Mouse (Mus musculus): ENCODE measurements at regions not wholly inside any gene's neighbourhood (a gene's known extent, or its start where the extent isn't known, plus 50 kb on each side); places are given as distances from the start of the nearest gene placed in this dataset.

DNA sequence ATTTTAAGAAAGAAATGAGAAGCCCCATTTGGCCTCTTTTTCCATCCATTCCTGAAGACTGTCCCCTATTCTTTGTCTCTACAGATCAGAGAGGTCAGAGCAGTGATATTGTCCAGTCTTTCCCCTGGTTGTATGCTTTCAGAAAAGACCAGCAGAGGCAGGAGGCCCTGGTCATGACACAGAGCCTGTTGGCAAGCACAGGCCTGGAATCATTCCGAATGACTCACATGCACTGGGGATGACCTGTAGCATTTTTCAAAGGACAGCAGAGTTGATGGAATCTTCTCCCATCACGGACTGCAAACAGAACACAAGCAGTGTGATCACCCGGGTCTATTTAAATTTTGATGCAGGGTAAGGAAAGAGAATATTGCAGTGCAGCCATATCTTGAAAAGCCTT is 50.2 kb upstream of the Nxt1 start:
- peak; percentile 57 for DNase-seq (ENCODE audit: low read depth)

DNA sequence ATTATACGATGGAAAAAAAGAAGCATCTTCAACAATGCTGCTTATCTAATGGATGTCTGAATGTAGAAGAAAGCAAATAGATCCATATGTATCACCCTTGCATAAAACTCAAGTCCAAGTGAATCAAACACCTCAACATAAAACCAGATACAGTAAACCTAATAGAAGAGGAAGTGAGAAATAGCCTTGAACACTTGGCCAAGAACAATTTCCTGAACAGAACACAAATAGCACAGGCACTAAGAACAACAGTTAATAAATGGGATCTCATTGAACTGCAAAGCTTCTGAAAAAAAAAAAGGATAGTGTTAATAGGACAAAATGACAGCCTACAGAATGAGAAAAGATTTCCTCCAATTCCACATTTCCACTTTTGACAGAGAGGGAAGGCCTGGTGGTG is 60.5 kb upstream of the Nxt1 start:
- no peak for DNase-seq (ENCODE audit: low read depth)

DNA sequence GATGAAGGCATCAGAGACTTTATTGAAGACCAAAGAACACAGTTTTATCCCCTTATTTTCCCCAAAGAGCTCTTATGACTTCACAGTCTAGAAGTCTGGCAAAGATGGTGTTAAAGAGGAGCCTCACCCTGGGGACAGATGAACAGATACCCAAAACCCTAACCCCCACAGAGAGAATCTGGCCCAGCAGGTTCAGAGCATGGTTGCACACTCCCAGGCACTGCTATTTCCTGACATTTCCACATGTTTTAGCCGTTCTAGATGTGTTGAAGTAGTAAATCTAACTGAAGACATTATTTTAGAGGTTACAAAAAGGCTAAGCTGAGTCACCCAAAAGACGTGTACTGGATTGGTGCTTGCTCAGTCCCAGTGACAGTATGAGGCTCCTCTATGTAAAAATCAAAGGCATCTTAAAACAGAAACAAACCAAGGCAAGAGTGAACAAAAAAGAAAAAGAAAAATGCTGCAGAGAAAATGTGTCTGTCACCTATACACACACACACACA is 66.9 kb upstream of the Nxt1 start:
- DNase-seq (ENCODE audit: low read depth): no peak

DNA sequence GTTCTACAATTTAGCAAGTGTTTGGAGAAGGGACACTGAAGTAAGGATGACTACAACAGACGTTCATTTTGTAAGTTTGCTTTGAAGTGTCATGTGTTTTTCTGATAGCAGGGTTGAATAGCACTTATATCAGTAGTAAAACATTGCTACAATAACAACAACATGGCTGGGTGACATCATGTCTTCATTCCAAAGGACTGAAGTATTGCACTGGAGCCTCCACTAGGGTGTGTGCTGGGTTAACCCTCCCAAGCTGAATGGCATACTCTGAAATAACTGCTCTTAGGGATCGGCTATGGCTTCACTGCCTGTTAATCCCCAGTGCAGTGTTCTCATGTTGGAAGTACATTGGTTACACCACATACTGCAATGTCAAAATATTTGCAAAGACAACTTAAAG is 68.5 kb upstream of the Nxt1 start:
- DNase-seq (ENCODE audit: low read depth): no peak

DNA sequence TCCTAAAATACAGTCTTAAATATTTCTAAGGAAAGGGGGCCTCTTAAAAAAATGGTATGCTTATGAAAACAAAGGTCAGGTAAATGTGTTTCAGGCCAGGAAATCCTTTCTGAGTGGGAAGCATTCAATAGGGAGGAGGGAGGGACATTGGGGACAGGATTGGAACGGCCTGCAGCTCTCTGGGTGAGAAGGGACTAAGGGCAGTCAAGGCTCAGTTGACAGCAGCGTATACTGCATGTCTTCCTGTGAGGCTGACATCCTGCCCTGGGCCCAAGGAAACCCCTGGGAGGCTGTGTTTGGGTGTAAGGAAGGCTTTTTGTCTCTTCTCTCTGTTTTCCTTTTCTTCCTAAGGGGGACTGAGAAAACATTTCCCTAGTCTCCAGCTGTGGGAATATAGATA is 69.1 kb upstream of the Nxt1 start:
- DNase-seq (ENCODE audit: low read depth): no peak

DNA sequence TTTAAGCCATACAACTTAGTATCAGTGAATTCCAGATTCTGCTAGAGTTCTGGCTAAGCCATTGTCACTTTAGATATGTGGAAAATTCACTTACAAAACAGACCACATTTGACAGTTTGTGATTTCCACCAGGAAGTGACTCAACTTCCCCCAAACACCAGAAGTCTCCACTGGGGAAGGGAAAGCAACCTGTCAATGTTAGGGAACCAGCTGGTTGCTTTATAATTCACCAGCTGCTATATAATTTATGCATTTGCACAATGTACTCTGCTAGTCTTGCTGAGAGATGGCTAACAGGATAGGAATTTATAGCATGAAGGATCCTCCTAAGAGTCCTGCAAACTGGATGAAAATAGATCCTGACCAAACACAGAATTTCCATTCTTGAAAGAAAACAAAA is 72.9 kb upstream of the Nxt1 start:
- DNase-seq (ENCODE audit: low read depth): no peak

DNA sequence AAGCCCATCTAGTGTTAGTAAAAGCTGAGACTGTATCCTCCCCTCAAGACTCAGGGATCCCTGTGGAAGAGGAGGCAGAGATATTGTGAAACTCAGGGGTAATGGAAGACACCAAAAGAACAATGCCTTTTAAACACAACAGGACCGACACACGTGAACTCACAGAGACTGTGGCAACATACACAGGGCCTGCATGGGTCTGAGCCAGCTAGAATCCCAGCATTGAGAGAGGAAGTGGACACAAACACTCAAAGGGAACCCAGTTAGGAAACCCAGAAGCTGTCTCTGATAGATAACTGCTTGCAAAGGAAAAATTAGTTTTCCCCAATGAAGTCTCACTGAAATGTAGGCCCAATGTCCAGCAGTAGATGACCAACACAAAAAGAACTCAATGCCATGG is 75.4 kb upstream of the Nxt1 start:
- DNase-seq (ENCODE audit: low read depth): no peak

DNA sequence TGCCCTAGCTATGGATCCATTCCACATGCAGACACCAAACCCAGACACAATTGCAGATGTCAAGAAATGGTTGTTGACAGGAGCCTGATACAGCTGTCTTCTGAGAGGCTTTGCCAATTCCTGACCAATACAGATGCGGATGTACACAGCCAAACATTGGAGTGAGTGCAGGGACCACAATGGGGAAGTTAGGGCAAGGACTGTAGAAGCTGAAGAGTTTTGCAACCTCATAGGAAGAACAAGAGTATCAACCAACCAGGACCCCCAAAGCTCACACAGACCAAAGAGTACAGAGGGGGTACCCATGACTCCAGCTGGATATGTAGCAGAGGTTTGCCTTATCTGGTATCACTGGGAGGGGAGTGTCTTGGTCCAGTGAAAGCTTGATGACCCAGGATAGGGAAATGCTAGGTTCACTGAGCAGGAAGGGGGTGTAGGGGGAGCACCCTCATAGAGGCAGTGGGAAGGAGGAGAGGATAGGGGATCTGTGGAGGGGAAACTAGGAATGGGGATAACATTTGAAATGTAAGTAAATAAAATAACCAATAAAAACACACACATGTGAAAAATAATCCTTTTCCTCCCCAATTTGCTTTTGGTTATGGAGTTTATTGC is 86.6 kb upstream of the Nxt1 start:
- DNase-seq (ENCODE audit: low read depth): no peak

DNA sequence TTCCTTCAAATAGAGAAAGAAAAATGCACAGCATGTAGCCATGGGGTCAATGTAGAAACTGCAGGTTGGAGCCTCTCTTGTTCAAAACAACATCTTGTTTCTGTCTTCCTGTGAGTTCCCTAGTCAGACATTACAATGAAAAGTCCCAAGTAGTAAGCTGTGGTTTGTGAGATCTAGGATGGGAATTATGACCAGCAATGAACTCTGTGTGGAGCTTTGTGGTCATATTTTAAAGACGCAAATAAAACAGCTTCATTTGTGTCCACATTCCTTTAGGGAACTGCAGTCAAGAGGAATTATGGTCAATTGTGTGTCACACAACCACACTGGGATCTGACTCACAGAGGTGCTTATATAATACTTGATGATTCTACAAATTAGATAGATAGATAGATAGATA is 90.2 kb upstream of the Nxt1 start:
- DNase-seq (ENCODE audit: low read depth): no peak

DNA sequence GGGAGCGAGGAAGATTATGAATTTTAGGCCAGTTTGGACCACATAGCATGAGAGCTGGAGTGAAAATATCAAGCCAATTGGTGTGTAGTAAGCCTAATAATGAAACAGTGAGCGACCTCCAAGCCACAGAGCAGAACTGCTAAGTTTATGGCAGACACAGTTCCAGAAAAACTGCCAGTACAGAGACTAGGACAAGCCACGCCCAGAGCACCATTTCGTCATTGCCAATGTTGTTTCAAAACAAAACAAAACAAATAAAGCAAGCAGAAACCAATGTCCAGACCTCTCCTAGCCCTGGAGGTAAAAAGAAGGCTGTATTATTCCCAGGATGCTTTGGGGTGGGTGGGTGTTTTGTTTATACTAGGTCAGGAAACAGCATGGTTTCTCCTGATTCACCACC is 90.7 kb upstream of the Nxt1 start:
- no peak for DNase-seq (ENCODE audit: low read depth)

DNA sequence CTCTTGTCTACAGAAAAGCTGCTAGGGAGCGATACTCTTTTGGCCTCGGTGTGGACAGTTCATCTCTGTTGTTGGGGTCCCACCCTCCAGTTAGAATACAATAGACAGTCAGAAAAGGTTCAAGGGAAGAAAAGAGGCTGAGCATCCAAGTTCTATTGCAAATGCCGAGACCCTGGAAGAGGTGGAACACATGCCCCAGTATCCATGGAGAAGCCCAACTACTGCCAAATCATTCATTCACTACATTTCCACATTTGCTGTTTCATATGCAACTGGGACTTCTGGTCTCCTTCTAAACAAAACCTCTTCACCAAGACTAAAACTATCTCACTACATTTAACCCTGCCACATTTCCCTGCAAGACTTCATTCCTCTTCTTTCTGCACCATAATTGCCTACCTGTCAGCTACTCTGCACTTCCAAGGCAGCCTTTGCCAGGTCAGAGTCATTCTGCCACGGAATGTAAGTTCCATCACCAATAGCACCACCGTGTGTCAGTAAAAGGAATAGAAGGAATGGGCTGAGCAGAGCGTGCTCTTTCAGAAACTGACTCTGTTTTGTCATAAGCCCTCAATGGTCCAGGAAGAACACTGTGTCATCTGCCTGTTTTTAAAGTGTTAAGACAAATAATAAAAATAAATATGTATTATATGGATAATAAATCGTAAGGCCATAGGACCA is 92.0 kb upstream of the Nxt1 start:
- no peak for DNase-seq (ENCODE audit: low read depth)

DNA sequence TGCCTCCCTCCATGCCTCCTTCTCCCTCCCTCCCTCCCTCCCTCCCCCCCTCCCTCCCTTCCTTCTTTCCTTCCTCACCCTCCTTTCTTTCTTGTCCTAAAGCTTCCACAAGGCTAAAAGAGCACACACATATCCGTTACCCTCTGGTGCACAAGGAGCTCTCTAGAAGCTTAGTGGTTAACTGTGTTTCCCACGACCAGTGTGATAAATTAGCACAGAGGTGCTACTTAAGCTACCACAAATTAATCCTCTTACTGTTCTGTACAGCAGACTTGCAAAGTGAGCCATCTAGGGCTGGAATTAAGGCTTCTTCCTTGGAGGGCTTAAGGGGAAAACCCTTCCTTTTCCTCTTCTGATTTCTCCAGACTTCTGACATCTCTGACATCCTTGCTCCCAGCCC is 92.8 kb upstream of the Nxt1 start:
- DNase-seq (ENCODE audit: low read depth): no peak

DNA sequence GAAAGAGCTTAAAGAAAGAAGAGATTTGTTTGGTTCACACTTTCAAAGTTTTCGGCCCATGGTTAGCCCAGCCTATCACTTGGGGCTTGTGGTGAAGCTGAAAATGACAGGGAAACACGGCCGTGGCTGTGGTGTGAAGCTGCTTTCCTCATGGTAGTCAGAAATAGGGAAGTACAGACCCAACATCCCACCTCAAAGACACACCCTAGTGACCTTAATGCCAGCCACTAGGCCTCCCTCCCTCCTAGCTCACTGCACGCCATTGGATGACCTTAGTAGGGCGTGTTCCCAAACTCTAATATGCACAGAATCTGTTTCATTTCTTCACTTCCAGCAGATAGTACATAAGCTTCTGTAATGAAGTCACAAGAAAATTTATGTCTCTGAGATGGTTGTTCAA is 93.4 kb upstream of the Nxt1 start:
- no peak for DNase-seq (ENCODE audit: low read depth)

DNA sequence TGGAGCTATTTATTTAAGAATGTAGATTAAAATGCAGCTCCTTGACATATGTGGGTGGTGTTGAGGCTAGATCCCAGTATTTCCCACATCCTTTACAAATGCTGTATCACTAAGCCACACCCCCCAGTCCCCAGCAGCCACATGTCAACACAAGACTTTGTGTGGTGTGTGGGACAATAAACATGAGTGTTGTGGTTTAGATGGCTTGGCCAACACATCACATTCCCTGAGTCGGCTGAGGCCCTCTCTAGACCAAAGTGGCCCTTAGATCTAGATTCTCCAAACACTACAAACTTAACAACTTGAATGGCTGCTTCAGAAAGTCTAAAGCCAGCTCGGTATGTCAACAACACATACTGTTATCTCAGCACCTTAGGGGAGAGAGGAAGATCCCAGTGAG is 94.2 kb upstream of the Nxt1 start:
- no peak for DNase-seq (ENCODE audit: low read depth)

DNA sequence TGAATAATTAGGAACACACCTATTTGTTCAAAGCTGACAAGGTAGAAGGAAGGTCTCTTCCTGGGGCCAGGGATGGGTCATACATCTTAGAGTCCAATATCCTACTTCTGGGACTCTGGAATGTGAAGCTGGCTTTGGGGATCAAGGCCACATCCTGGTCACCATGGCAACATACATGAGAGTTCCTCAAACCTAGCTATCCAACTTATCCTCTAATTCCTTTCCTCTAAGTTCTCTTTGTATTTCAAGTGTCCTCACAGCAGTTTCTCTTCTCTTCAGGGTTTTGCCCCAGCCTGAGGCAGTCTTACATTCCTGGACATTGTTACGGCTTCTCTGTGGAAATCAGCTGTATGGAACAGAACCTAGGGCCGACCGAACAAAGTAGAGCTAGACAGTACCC is 97.0 kb upstream of the Nxt1 start:
- no peak for DNase-seq (ENCODE audit: low read depth)

DNA sequence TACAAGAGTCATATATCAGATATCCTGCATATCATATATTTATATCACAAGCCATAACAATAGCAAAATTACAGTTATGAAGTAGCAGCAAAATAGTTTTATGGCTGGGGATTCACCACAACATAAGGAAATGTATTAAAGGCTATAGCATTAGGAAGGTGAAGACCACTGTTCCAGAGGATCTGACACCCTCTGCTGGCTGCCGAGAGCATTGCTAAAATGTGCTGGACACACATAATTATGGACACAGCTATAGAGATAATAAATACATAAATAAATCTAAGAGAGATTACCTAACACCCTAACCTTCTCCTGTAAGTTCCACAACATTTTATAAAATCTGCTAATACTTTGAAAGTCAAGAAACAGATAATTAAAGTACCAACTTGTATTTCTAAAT is 100.2 kb upstream of the Nxt1 start:
- DNase-seq (ENCODE audit: low read depth): no peak

DNA sequence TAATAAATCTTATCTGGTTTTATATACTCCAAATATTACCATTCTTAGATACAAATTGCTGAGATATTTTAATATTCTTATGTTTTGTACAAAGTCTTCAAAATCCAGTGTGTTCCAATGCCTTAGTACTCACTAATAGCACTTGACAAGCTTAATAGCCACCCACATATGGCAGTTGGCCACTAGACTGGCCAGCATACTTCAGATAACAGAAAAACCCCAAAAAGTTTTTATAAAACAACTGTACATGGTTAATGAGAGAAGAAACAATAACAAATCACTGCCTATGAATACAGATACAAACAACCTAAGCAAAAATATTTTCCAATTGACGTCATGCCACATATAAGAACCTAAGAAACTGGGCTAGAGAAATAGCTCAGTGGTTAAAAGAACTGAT is 100.8 kb upstream of the Nxt1 start:
- DNase-seq (ENCODE audit: low read depth): peak; percentile 40

DNA sequence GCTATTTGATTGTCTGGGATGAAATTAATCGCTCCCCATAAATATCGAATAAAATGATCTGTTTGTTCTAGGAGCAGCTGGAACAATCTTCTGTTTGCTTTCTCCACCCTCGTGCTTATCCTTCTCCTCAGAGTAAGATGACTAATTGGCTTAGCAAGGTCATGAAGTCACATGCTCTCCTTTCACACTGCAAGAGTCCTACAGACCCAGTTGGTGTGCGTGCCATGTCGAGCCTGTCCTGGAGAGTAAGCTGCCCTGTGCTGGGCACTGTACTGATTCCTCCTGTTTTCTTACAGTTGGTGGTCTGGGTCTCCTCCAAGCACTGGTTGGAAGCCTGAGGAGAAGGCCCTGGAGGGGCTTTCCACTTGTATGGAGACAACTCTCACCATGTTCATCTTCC is 101.4 kb upstream of the Nxt1 start:
- DNase-seq (ENCODE audit: low read depth): no peak

DNA sequence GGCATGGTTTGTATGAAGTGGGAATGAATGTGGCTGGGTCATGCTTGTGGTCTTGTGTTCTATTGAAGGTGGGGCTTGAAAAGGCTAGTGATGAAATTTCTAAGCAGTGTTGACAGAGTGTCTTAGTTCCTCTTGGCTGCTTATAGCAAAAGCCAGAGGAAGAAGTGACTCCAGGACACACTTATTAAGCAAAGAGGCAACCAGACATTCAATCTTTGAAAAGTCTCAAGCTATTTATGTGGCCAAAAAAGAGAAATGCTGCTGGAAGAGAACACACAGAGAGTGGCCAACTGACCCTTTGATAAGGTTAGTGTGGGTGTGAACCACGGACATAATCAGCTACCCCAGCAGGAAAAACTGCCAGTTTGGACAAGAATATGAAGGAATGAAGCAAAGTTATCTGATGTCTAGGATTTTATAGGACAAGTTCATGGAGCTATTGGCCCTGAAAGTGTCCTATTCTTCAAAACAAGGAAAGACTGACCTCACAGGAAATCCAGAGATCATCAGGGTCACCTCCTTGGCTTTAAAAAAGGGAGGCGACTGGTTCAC is 104.4 kb upstream of the Nxt1 start:
- DNase-seq (ENCODE audit: low read depth): peak; percentile 33

DNA sequence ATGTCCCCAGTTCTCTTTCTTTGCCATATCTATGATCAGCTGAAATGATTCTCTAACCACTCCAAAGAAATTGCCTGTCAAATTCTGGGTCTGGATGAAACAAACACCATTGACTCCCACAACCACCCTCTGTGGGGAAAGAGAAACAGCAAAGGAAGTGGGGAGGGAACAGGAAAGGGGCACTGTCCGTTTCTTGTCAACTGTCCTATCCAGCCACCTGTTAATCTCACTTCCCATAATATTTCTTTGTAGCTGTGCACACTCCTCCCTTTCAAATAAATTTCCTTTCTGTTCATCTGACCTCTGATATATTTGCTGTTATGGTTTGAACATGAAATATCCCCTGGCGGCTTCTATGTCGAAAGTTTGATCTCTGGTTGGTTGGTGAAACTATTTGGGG is 109.0 kb upstream of the Nxt1 start:
- no peak for DNase-seq (ENCODE audit: low read depth)

DNA sequence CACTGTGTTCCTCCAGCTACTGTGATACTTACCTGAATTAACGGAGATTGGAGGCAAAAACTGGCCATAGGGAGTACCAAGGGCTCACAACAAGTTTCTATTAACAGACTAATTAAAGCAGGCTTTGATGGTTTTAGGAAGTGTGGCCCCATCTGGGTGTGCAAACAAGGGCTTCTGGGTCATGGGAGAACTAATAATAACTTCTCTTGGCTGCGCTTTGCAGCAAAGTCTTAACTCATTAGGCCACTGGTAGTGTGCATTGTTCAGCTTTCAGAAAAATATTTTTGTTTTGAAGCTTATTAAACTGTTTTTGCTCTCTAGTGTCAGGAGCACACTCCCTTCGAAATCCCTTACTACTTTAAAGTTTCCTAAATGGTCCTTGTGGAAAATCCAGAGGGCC is 110.4 kb upstream of the Nxt1 start:
- no peak for DNase-seq (ENCODE audit: low read depth)

DNA sequence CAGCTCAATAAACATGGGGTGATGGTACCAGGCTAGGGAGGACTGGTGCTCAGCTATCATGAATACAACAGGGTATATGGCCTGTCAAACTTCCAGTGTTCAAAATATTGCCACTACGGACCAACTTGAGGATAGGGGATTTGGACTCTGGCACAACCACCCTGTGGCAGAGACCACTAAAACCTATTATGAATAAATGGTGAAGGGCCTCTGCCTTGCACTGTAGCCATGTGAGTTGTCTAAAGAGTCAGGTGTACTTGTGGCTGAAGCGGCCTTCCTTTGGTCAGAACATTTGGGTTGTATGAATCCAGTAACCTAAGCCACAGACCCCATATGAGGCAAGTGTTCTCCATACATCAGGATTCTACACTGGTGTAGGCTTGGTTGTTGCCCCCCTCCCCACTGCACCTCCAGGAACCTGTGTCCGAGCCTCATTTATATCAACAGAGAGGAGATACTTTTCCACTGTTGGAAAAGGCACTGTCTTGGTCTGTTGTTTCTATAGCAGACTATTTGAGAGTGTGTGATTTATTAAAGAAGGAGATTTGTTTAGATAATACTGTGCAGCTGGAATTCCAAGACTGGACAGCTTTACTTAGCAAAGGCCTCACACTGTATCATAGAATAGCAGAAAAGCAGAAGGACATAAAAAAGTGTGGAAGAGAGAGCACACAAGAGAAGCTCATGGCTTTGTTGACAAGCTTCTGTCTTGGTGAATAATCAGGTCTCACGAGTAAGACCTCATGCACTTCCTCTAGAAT is 112.2 kb upstream of the Nxt1 start:
- no peak for DNase-seq (ENCODE audit: low read depth)

DNA sequence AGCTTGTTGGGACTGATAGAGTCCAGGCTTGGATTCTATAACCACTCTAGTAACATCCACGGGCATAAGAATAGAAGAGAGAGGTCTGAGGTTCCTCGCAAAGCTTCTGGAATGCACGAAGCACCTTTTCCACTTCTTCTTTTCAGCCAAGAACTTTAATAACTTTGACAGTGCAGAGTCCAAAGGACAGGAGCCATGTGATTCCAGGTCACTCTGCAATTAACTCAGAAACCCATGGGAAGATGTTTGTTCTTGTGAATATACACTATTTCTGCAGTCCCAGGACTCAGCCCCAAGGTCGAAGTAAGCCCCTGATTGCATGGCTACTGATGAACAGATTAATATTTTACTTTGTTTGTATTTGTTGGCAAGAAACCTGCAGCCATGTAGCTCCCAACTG is 113.0 kb upstream of the Nxt1 start:
- no peak for DNase-seq (ENCODE audit: low read depth)
